Mouse (Mus musculus): ENCODE results near the gene Blnk. TPM values are rescaled to one million over a fixed set of nuclear protein-coding genes. Genes with fewer than 3 reads are reported as not detected.

Gene Blnk
- total and polyA plus RNA-seq, 3 experiments, result not detected

GRCm38 (mm10) chr19:40964367-40964891, 29.9 kb downstream of the Blnk start:
- no peaks in the 10 kb centered on the region for H3K36me3 ChIP-seq (ENCODE audit: control insufficient read depth in 1 of 2, insufficient read depth in 2 of 2, low read length in 2 of 2)
- no peak for DNase-seq (ENCODE audit: low read depth, low spot score)

GRCm38 (mm10) chr19:40962988-40963387, 31.3 kb downstream of the Blnk start:
- Histone ChIP-seq H3K9me3 (replicated peaks; ENCODE audit: insufficient read depth, low read length) (no peaks in the 10 kb centered on the region), H3K4me1 (ENCODE audit: control insufficient read depth in 1 of 2, insufficient read depth in 2 of 2, low read length in 2 of 2) (no peaks in the 10 kb centered on the region), H3K27me3 (ENCODE audit: control insufficient read depth in 1 of 2, insufficient read depth in 2 of 2, low read length in 2 of 2) (peaks cover 0 to 1% of the 10 kb centered on the region in 2 experiments; a peak in 2 of 4 replicates), H3K36me3 (ENCODE audit: control insufficient read depth in 1 of 2, insufficient read depth in 2 of 2, low read length in 2 of 2) (no peaks in the 10 kb centered on the region), H3K4me3 (ENCODE audit: control insufficient read depth in 1 of 2, insufficient read depth in 1 of 2, low read depth in 2 of 2, low read length in 2 of 2) (no peak overlapping the region), H3K9ac (ENCODE audit: control insufficient read depth, low read depth, low read length, poor library complexity, severe bottlenecking) (no peak overlapping the region), H3K27ac (ENCODE audit: control insufficient read depth, low read depth, low read length) (no peak overlapping the region), H3K79me2 (ENCODE audit: control insufficient read depth, insufficient read depth, low read length, poor library complexity) (no peaks in the 10 kb centered on the region)
- peak; percentile 71 for DNase-seq (ENCODE audit: low read depth, low spot score)
- TF ChIP-seq CHD2 (IDR thresholded peaks at IDR 0.05; ENCODE audit: low read length), result no peak
- no peak for TF ChIP-seq MXI1 (IDR thresholded peaks at IDR 0.05; ENCODE audit: low read depth, low read length)
- TF ChIP-seq MAZ (IDR thresholded peaks at IDR 0.05; ENCODE audit: low read depth, low read length), result no peak
- no peak for TF ChIP-seq SIN3A (IDR thresholded peaks at IDR 0.05; ENCODE audit: low read length)
- no peak for TF ChIP-seq CHD1 (IDR thresholded peaks at IDR 0.05; ENCODE audit: low read depth, low read length)
- no peak for TF ChIP-seq MYC (IDR thresholded peaks at IDR 0.05; ENCODE audit: low read depth, low read length)
- TF ChIP-seq RAD21 (IDR thresholded peaks at IDR 0.05; ENCODE audit: low read depth, low read length), result peak; percentile 34
- no peak for TF ChIP-seq TBP (IDR thresholded peaks at IDR 0.05; ENCODE audit: low read depth, low read length)
- no peak for TF ChIP-seq NELFE (IDR thresholded peaks at IDR 0.05; ENCODE audit: low read depth, low read length)
- TF ChIP-seq CTCF (IDR thresholded peaks at IDR 0.05 in 2 of 3, conservative IDR thresholded peaks at IDR 0.05 in 1 of 3; ENCODE audit: control insufficient read depth in 1 of 3, insufficient read depth in 1 of 3, low read depth in 2 of 3, low read length in 3 of 3, poor library complexity in 1 of 3, severe bottlenecking in 1 of 3), result peak; percentile 65 to 95 (median 78)
- TF ChIP-seq EP300 (IDR thresholded peaks at IDR 0.05; ENCODE audit: low read depth in 1 of 2, low read length in 2 of 2), result no peak
- TF ChIP-seq ETS1 (IDR thresholded peaks at IDR 0.05; ENCODE audit: low read depth, low read length), result no peak
- TF ChIP-seq NRF1 (IDR thresholded peaks at IDR 0.05; ENCODE audit: insufficient read depth, low read depth, low read length, poor library complexity, severe bottlenecking), result no peak
- no peak for TF ChIP-seq ZMIZ1 (IDR thresholded peaks at IDR 0.05; ENCODE audit: low read depth, low read length)
- no peak for TF ChIP-seq UBTF (IDR thresholded peaks at IDR 0.05; ENCODE audit: borderline replicate concordance, insufficient read depth, low read depth, low read length)
- TF ChIP-seq MAFK (IDR thresholded peaks at IDR 0.05; ENCODE audit: borderline replicate concordance, low read depth, low read length), result no peak
- no peak for TF ChIP-seq RCOR1 (IDR thresholded peaks at IDR 0.05; ENCODE audit: low read depth, low read length)
- TF ChIP-seq ELF1 (IDR thresholded peaks at IDR 0.05; ENCODE audit: low read depth, low read length), result no peak
- TF ChIP-seq USF1 (IDR thresholded peaks at IDR 0.05; ENCODE audit: low read depth, low read length), result no peak
- no peak for TF ChIP-seq KAT2A (conservative IDR thresholded peaks at IDR 0.05; ENCODE audit: low read depth, low read length)
- no peak for TF ChIP-seq USF2 (IDR thresholded peaks at IDR 0.05; ENCODE audit: borderline replicate concordance in 1 of 2, insufficient read depth in 1 of 2, low read depth in 1 of 2, low read length in 2 of 2)
- no peak for TF ChIP-seq E2F4 (IDR thresholded peaks at IDR 0.05; ENCODE audit: borderline replicate concordance, low read depth, low read length)
- no peak for TF ChIP-seq MAX (IDR thresholded peaks at IDR 0.05; ENCODE audit: low read length)
- 0 out of 2 replicates have a peak, but pooled peaks have one; percentile 19 for TF ChIP-seq TAL1 (IDR thresholded peaks at IDR 0.05; ENCODE audit: low read length)
- TF ChIP-seq GABPA (IDR thresholded peaks at IDR 0.05; ENCODE audit: low read depth, low read length), result no peak
- TF ChIP-seq HCFC1 (IDR thresholded peaks at IDR 0.05; ENCODE audit: low read depth, low read length), result no peak
- no peak for TF ChIP-seq ZKSCAN1 (IDR thresholded peaks at IDR 0.05; ENCODE audit: low read depth, low read length)
- TF ChIP-seq ZC3H11A (IDR thresholded peaks at IDR 0.05; ENCODE audit: low read depth, low read length), result peak; percentile 23; the same call in 1 of the 2 replicates
- TF ChIP-seq SMC3 (IDR thresholded peaks at IDR 0.05; ENCODE audit: low read depth, low read length), result peak; percentile 60
- no peak for TF ChIP-seq MYB (IDR thresholded peaks at IDR 0.05; ENCODE audit: low read depth, low read length)
- no peak for TF ChIP-seq POLR2A (IDR thresholded peaks at IDR 0.05; ENCODE audit: control insufficient read depth in 1 of 2, insufficient read depth in 1 of 2, low read depth in 1 of 2, low read length in 2 of 2, poor library complexity in 1 of 2)

More at GRCm38 (mm10) chr19:40964367-40964891, 29.9 kb downstream of the Blnk start:
- Histone ChIP-seq H3K27ac (ENCODE audit: control insufficient read depth, low read depth, low read length) (no peak overlapping the region), H3K9me3 (replicated peaks; ENCODE audit: insufficient read depth, low read length) (no peaks in the 10 kb centered on the region), H3K27me3 (ENCODE audit: control insufficient read depth in 1 of 2, insufficient read depth in 2 of 2, low read length in 2 of 2) (peaks cover 0 to 1% of the 10 kb centered on the region in 2 experiments; a peak in 2 of 4 replicates), H3K79me2 (ENCODE audit: control insufficient read depth, insufficient read depth, low read length, poor library complexity) (no peaks in the 10 kb centered on the region), H3K4me3 (ENCODE audit: control insufficient read depth in 1 of 2, insufficient read depth in 1 of 2, low read depth in 2 of 2, low read length in 2 of 2) (no peak overlapping the region), H3K4me1 (ENCODE audit: control insufficient read depth in 1 of 2, insufficient read depth in 2 of 2, low read length in 2 of 2) (no peaks in the 10 kb centered on the region), H3K9ac (ENCODE audit: control insufficient read depth, low read depth, low read length, poor library complexity, severe bottlenecking) (no peak overlapping the region)
- TF ChIP-seq TAL1 (IDR thresholded peaks at IDR 0.05; ENCODE audit: low read length) (no peak), ZC3H11A (IDR thresholded peaks at IDR 0.05; ENCODE audit: low read depth, low read length) (no peak), CHD1 (IDR thresholded peaks at IDR 0.05; ENCODE audit: low read depth, low read length) (no peak), MYB (IDR thresholded peaks at IDR 0.05; ENCODE audit: low read depth, low read length) (no peak), POLR2AphosphoS5 (IDR thresholded peaks at IDR 0.05; ENCODE audit: borderline replicate concordance, low read depth, low read length) (no peak)
